Mouse (Mus musculus) adrenal gland, adult 8-10 months (tissue): Measurements from ENCODE around the gene Fchsd2. TPM values are rescaled to one million over a fixed set of nuclear protein-coding genes. Genes with fewer than 3 reads are reported as not detected.
"Not testable (repeated sequence)": the region's sequence is repeated elsewhere in the genome, so short reads cannot be mapped to it uniquely, and the experiment has no call there.

Experiments
- DNase-seq: peaks from one replicate; pipeline ENCODE4 v3.0.0; 2022
- total RNA-seq, 4 experiments: library from RNA; stranded (reverse); gene quantifications; 2 replicates each; pipeline ENCODE4 v1.2.4; 2022

The Fchsd2 gene
- total RNA-seq, 4 experiments from 2014 or later, result 20.9 to 53.3 (median 33.8) TPM

DNA sequence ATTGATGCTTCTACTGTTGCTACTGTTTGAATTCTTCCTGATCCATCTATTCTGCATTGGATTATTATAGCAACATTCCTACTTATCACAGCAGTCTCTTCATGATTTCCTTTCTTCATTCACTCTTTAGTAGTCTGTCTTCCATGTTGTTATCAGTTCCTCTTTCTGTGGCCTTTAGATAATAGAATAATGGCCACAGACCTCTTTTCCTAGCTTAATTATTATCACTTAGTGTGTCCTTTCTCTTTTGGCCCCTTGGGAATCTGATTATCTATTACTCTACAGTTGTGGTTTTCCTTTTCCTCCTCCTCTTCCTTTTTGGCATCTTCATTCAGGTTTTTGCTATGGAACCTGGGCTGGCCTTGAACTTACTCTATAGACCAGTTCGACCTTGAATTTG, 21.7 kb downstream of the Fchsd2 start:
- DNase-seq, result no peak

DNA sequence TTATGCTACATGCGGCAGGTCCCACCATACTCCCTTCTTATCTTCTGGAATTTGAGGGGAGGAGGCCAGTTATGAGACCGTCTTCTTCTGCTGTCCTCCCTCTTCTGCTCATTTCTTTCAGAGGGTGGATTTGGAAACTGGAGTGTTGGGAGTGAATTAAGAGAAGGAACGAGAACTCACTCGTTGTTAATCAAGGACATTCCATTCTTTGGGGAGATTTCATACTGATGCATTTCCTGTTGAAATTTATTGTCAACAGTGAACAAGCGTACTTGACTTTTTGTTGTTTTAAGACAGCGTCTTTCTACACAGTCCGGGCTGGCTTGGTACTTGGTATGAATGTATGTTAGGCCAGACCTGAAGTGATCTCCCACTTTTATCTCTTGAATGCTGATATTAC, 26.7 kb downstream of the Fchsd2 start:
- DNase-seq, result no peak

DNA sequence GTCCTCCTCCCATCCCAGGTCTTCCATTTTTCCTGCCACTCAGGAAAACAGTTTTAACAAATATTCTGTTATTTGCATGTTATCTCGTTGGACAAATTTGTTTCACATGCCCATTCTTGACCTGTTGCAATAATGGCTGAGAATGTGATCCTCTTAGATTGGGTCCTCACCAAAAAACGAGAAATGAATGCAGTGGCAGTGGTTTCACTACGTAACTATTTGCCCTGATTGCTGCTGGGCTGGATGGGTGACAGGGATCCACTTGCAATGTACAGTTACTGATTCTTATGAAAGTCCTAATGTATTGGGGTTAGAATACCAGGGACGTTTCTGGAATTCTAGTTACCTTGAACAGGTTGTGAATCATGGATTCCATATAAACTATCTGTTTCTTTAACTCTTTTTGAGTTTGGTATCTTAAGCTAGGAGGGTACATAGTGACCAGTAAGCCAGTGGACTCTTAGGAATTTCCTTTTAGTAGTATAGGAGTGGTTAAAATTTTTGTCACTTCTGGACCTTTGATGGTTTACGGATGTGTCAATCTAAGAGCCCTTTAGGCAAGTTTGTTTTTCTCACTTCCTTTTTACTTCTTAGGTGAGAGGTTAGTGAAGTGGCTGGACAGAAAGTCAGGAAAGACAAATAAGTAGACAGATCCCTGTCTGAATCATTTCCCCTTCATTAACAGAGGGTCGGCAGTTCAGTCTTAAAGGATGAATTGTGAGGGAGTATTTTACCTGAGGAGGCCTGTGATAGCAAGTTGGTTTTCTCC, 31.1 kb downstream of the Fchsd2 start:
- no peak for DNase-seq

DNA sequence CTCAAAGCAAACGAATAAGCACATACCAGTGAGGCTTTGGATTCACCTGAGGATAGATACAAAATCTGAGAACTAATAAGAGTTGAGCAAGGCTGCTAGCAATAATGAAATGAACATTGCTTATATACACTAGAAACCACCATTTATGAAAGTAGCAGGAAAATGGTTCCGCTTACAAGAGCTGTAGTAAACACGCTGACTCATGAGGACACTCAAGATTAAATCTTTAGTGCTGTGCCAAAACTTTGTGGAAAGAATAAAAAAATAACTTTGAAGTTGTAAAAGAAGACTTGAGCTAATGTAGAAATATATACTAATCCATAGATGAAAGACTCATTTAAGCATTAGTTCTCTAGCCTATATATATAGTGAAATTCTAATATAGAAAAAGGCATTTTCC, 35.1 kb downstream of the Fchsd2 start:
- DNase-seq, result no peak

DNA sequence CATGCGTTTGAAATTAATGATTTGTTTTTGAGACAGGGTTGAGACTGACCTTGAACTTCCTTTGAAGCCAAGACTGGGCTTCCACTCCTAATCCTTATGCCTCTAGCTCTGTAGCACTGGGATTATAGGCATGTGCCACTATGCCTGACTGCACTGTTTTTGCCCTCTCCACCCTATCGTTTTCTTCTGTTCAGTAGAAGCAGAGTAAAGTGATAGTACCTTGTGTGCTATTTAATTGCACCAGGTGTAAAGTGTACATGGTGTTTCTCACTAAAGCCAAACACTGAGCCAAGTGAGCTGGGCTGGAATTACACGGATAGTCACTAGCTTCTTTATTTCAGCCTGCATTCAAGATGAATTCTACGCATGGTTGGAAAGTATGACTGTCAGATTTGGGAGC, 35.9 kb downstream of the Fchsd2 start:
- DNase-seq, result no peak

DNA sequence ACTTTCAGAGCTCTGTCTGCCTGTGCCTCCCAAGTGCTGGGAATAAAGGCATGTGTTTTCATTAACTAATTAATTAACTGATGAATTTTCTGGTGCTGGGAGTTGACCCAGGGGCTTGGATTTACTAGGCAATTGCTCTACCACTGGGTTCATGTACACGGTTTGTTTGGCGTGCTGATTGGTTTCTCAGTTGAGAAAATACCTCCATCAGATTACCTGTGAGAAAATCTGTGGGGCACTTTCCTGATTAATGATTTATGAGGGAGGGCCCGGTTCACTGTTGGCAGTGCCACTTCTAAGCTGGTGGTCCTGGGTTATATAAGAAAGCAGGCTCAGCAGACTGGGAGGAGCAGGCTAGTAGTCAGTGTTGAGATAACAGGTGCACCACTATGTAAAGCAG, 38.0 kb downstream of the Fchsd2 start:
- no peak for DNase-seq

DNA sequence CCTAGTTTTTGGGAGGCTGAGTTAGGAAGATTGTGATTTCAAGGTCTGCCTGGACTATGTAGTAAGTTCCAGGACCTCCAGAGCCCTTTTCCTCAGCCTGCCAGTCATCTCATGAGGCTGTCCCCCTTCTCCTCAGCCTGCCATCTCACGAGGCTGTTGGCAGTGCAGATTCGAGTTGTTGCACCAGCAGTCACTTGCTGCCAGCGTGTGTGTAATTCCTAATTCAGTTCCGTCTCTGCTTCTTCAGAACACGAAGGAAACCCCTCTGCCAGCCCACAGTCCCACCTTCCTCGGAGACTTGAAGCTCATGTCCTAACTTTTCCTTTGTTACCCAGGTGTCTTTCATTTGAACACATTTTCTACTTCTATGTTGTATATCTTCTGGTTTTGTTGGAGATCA, 38.6 kb downstream of the Fchsd2 start:
- no peak for DNase-seq

DNA sequence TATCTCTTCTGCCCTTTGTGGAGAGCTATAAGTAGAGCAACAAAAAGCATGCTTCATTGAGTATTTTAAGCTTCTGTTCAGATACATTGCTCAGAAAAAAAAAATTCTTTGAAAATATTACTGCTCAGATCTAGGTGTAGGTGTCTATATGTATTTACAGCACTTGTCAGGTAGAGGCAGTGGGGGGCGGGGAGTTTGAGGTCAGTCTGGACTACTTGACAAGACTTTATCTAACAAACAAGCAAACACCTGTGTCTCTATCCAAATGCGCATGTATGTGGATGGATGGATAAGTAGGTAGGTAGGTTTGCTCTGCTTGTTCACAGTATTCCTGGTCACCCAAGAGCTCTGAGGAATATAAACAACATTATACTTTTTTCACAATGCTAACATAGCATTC, 40.9 kb downstream of the Fchsd2 start:
- DNase-seq, result no peak

DNA sequence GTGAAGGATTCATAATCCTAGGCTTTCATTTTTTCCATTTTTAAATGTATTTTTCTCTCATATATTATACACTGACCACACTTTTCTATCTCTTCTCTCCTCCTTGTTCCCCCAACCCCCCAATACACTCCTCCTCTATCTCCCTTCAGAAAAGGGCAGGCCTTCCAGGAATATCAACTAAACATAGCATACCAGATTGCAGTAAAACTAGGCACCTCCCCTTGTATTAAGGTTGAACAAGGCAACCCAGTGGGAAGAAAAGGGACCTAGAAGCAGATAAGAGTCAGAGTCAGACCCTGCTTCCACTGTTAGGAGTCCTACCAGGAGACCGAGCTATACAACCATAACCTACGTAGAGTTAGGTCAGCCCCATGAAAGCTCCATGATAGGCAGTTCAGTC, 41.5 kb downstream of the Fchsd2 start:
- DNase-seq, result no peak

DNA sequence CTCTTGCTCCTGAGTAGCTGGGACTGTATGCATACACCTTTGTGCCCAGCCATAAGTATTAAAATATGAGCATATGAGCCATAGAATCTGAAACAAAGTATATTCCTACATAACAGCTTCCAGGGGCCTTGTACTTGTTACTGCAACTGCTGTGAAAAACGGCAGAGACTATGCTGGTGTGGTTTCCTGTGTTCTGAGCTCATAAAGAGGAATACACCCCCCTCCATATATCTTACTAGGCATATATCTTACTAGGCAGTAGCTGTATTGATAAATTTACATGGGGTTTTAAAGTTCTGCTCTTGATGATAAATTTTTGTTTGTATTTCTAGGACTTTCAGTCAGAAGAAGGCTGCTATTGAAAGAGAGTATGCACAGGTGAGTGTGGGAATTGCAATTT, 46.2 kb downstream of the Fchsd2 start:
- no peak for DNase-seq

DNA sequence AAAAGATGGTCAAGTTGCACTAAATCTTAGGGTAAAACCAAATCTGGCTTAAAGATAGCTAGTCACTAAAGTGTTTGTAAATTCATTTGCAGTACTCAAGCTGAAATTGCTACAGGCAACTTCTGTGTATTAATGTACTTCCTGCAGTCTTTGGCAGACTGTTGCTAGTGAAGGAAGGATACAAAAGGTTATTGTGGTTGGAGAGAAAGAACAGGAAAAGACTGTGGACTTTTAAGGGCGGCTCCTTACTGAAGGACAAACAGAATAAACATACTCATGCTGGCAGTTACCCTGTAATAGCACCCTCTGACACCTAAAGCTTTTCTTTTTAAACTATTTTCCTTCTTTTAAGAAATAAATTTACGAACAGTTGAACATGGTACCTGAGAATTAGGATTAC, 50.2 kb downstream of the Fchsd2 start:
- no peak for DNase-seq

DNA sequence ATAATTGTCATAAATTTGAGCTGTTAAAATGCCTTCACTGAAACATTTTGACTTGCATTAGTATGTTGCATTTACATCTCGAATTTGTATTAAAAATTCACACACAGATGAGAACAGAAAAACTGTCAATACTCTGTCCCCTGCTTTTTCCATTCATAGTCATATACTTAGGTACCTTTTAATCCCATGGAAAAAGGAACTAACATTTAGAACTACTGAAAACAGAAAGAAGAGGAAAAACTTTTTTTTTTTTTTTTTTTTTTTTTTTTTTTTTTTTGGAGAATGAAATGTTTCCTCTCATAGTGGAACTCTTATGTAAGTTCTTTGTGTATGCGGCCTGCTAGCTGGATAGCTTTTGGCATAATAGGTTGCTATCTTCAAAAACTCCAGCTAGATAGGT, 51.6 kb downstream of the Fchsd2 start:
- DNase-seq, result no peak

DNA sequence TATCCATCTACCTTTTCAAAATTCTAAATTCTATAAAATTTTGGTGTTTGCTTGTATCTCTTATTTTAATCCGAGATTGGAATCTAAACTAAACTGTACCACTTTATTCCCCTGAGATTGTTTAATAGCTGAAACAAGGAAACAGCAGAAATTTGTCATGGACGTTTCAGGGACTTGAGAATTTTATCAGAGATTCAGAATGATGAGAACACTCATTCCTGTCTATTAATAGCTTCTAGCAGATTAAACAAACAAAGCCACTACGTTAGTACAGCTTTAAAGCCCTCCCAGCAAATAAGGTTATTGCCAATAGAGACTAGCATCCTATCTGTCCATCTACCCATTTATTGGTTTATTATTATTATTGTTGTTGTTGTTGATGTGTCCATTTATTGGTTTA, 56.4 kb downstream of the Fchsd2 start:
- no peak for DNase-seq

DNA sequence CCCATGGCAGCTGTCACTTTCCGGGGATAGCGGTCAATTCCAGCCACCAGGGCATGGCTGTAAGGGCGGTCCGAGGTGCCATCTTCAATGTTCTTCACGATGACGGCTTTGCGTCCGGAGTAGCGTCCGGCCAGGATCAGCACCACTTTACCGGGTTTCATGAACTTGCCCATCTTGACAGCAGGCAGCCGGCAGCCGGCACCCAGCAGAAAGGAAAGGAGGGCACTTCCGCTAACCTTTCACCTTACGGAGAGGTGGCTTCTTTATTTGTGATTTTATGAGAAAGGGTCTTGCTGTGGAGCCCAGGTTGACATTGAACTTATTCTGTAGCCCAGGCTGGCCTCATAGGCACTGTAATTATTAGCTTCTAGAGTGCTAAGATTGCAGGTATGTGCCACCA, 62.2 kb downstream of the Fchsd2 start:
- DNase-seq, result not testable (repeated sequence)

DNA sequence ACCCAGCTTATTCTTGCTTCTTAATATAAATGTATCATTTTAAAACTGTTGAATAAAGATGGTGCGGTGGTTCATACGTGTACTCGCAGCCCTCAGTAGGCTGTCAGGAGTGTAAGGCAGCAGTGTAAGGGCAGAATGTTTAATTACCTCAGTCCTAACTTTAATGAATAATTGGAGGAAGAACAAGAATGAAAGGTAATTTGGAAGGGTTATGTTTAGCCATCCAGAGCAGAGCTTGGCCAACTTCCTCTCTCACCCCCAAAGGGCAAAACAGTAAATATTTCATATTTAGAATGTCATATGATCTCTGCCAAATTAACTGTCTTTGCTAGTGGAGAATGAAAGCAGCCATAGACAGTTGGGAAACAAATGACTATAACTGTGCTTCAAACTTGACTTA, 62.6 kb downstream of the Fchsd2 start:
- no peak for DNase-seq

DNA sequence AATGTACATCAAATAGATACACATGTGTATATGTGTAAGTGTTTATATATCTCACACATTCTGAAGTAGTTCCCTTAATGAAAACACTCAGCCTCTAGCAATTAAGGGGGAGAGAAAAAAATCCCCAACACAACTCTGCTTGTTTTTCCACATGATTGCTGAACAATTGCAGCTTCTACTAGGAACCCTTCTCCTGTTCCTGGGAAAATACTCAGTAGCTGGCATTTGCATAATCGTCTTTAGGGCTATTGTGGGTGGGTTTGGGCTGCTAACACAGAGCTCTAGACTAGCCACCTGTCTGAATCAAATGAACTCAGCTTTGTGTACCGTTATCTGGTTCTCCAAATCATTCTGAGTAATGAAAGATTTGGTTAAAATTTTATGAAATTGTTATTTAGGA, 67.6 kb downstream of the Fchsd2 start:
- no peak for DNase-seq

DNA sequence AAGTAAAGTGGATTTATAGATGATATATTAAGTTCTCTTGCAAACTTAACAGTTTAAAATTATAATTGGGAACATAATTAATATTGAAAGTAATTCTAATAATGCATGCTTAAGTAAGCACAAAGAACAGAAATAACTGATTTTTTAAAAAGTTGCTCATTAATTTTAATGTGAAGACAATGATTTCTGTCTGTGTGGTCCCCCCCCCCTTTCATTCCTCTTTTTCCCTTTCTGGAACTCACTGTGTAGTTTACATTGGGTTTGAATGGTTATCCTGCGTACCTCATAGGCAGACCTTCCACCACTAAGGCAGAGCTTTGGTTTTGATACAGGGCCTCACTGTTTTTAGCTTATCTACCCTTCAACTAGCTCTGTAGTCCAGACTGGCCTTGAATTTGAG, 70.1 kb downstream of the Fchsd2 start:
- DNase-seq, result no peak

DNA sequence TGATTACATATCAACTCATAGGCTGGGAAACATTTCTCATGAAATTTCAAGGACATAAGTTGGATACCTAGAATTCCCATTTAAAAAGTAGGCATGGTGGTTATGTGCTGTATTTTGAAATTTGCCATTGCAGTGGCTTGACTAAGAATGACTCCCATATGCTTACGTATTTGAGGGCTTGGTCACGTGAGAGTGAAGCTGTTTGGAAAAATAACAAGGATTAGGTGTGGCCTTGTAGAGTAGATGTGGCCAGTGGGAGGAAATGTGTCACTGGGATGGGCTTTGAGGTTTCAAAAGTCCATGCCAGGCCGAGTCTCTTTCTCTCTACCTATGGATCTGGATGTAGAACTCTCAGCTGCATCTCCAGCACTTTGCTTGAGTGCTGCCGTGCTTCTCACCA, 71.2 kb downstream of the Fchsd2 start:
- no peak for DNase-seq

DNA sequence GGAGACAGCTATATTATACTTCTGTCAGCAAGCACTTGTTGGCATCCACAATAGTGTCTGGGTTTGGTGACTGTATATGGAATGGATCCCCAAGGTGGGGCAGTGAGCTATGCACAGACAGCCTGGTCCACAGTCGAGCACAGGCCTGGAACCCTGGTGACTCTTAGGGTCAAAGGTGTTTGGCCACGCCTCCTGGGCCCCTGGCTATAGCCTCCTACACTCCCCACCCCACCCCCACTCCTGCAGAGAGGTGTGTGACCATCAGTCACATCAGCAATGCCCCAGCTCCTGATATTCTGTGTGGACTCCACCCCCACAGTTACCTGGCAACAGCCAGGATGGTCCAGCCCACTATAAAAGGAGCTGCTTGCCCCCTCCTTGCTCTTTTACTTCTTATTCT, 73.9 kb downstream of the Fchsd2 start:
- DNase-seq, result no peak

DNA sequence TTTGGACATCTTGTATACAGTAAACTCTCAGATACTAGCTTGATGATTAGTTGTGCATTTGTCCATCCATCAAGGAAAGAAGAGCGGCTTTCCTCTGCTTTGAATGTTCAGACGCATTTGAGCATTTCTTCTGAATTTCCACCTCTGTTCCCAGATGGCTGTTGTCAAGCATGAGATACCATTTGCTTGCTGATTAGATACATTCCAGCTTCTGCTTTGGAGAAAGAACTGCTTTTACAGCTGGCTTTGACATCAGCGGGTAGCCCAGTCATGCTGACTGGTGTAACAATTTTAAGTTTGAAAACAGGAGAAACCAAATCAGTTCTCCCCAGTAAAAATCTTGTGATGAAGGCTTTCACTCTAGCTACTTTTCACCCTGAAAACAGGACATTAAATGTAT, 77.8 kb downstream of the Fchsd2 start:
- no peak for DNase-seq

DNA sequence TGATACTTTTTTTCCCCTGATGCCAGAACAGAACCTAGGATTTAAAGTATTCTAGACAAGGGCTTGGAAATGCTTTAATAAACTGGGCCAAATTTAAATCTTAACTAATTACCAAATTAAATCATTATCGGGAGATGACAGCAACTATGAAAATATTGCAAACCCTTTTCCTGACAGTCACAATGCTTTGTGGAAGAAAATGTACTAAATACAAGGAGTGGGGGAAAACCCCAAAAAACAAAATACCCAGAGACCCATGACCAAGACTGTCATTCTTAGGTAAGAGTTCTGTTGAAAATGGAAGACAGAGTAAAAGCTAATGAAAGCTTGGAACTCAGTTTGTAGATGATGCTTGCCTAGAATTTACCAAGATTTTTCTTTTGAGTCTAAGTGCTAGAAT, 78.3 kb downstream of the Fchsd2 start:
- no peak for DNase-seq

DNA sequence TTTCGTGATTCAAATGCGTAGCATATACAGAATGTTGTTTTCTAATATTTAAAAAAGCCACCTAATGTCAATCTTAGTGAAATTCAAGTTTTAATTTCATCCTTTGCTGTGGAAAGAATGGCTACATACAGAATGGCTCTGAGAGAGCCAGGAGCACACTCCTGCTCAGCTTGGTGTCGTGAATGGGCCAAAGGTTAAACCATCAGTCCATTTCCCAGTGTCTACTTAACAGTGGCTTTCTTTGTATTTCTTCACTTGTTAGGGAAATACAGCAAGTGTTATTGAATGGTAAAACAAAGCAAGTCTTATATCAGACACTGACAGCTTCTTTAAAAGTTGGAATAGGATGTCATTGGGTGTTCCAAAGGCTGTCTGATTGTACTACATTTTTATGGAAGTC, 80.7 kb downstream of the Fchsd2 start:
- no peak for DNase-seq

DNA sequence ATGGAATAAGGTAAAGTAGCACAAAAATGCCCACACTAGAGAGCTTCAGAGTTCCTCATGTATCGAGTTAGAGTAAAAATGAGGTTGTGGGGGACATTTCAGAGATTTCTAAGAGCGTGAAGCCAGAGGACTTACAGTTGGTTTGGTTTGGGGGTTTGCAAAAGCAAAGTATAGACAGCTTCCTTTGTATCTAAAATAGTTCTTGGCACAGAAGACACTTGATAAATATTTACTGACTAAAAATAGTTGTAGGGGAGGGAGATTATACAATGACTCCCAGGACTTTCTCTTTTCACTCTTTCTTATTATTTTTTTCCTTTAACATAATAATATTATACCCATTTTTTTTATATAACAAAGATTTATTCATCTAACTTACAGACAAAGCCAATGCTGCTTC, 86.1 kb downstream of the Fchsd2 start:
- no peak for DNase-seq

DNA sequence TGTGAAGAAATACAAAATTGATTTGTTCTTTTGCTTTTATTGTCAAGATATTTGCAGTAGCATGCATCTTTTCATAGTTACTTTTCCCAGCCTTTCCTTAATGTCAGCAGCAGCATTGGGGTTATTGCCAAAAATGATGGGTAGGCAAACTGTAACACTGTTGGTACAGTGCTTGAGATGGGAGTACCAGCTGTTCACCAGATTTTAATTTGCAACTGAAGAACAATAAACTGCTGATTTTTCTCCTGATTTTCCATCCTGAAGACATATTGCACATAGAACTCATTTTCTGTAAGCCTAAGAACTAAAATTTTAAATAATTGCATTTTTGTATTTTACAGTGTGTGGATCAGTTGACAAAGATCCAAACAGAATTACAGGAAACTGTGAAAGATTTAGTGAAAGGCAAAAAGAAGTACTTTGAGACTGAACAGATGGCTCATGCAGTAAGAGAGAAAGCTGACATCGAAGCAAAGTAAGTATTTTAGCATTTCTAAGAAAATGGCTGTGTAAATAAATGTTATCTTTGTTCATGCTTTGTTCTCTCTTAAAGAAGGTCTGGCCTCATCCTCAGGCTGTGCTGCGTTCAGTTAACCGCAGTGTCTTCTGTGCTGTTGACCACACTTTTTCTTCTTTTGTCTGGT, 98.8 kb downstream of the Fchsd2 start:
- no peak for DNase-seq

DNA sequence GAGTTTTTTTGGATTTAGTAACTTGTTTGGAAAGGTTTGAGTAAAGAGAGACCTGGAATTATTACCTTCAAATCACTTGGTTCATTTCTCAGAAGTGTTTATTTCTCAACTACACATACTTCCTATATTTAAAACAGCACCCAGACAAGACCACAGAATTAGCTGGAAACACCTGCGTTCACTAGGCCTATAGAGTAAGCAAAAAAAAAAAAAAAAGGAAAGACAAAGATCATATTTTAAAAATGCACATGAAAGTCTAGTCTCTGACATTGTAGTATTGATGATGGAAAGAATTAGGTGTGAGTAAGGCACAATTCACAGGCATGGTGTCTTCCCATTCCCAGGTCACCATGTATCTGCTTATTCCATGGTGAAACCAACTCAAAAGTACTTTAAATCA, 118.2 kb downstream of the Fchsd2 start:
- no peak for DNase-seq
